In genomic region chr3:67279781-67280180, GRCm38 (mm10) we compare ENCODE assay signal across 20 mouse cellular contexts.
DNase-seq lines count a peak whose midpoint lies in the region; ATAC-seq and TF ChIP-seq lines count a peak whose summit lies in the region.
"Had no signal": no experiment of that assay in that cellular context is flagged by ENCODE, and none has a peak within 500 bp of the region (broad histone marks: within the 10 kb centered on the region; RNA-seq: fewer than 3 reads in every experiment).

No protein-coding gene starts in this region.

- H3K27me3 ChIP-seq in testis, adult 2 months (ENCODE audit: control insufficient read depth, insufficient read depth, low read length): no peaks in the 10 kb centered on the region
- H3K27me3 ChIP-seq in liver, embryonic 12.5 days (replicated peaks): no peaks in the 10 kb centered on the region
- H3K27me3 ChIP-seq in liver, embryonic 16.5 days (ENCODE audit: control insufficient read depth, insufficient read depth, low read depth, low read length): no peaks in the 10 kb centered on the region
- H3K27me3 ChIP-seq: CH12.LX; embryonic facial prominence, embryonic 15.5 days; heart, embryonic 12.5 days; hindbrain, embryonic 15.5 days had no signal

- peak; percentile 79 for ATAC-seq in liver, embryonic 12.5 days
- peak; percentile 76 for ATAC-seq in liver, embryonic 16.5 days (ENCODE audit: low read depth)
- ATAC-seq: forebrain, embryonic 14.5 days had no signal

- no peak for DNase-seq in testis, postnatal 10 days (ENCODE audit: low spot score)
- DNase-seq in cerebellum, postnatal 4 days (ENCODE audit: low spot score in 2 of 2): no peak
- no peak for DNase-seq in kidney, postnatal 25 days
- DNase-seq in ovary, postnatal 14 days (ENCODE audit: low spot score): no peak
- DNase-seq: adrenal gland, adult 2 months; adrenal gland, postnatal 25 days; cerebellum, adult 11-12 months; cerebellum, adult 9-11 months; cerebellum, postnatal 36 days; gastrocnemius, adult 2 months; gastrocnemius, postnatal 25 days had no signal

- peak overlapping the region; percentile 25 for H3K4me2 ChIP-seq in liver, embryonic 12.5 days
- no peak overlapping the region for H3K4me2 ChIP-seq in liver, embryonic 16.5 days (ENCODE audit: low read depth, low read length)
- H3K4me2 ChIP-seq: embryonic facial prominence, embryonic 15.5 days; heart, embryonic 12.5 days; hindbrain, embryonic 15.5 days had no signal

- WGBS in liver, embryonic 12.5 days (ENCODE audit: insufficient replicate concordance): 46% methylated on average over 4 of the region's 4 CpGs
- 46% methylated on average over 4 of the region's 4 CpGs for WGBS in liver, embryonic 16.5 days (ENCODE audit: insufficient replicate concordance)

- TF ChIP-seq CTCF in testis, adult 2 months (IDR thresholded peaks at IDR 0.05; ENCODE audit: control insufficient read depth, insufficient read depth, insufficient replicate concordance, low read depth, low read length): no peak

- peak overlapping the region; percentile 17; the same call in 1 of the 2 replicates for H3K4me3 ChIP-seq in testis, adult 2 months (ENCODE audit: control insufficient read depth, low read depth, low read length)
- H3K4me3 ChIP-seq in liver, embryonic 12.5 days: no peak overlapping the region
- H3K4me3 ChIP-seq in liver, embryonic 16.5 days (ENCODE audit: low read depth, low read length): no peak overlapping the region
- H3K4me3 ChIP-seq: embryonic facial prominence, embryonic 15.5 days; gastrocnemius, adult 2 months; heart, embryonic 12.5 days; hindbrain, embryonic 10.5 days; hindbrain, embryonic 15.5 days had no signal

- no peak for TF ChIP-seq POLR2A in testis, adult 2 months (IDR thresholded peaks at IDR 0.05; ENCODE audit: control insufficient read depth, low read depth, low read length)

- no peaks in the 10 kb centered on the region for H3K9me3 ChIP-seq in liver, embryonic 12.5 days (replicated peaks)
- no peaks in the 10 kb centered on the region for H3K9me3 ChIP-seq in liver, embryonic 16.5 days (replicated peaks; ENCODE audit: control insufficient read depth, low read length)
- H3K9me3 ChIP-seq: embryonic facial prominence, embryonic 15.5 days; heart, embryonic 12.5 days; hindbrain, embryonic 10.5 days; hindbrain, embryonic 15.5 days had no signal

- no peaks in the 10 kb centered on the region for H3K4me1 ChIP-seq in testis, adult 2 months (ENCODE audit: control insufficient read depth, insufficient read depth, low read length)
- H3K4me1 ChIP-seq in liver, embryonic 12.5 days: peaks cover 17% of the 10 kb centered on the region
- no peaks in the 10 kb centered on the region; the same call in 1 of the 2 replicates for H3K4me1 ChIP-seq in liver, embryonic 16.5 days (ENCODE audit: control insufficient read depth, low read depth, low read length)
- H3K4me1 ChIP-seq: embryonic facial prominence, embryonic 15.5 days; hindbrain, embryonic 10.5 days; hindbrain, embryonic 15.5 days had no signal

- H3K27ac ChIP-seq in testis, adult 2 months (ENCODE audit: control insufficient read depth, insufficient read depth, low read depth, low read length): no peak overlapping the region
- H3K27ac ChIP-seq in liver, embryonic 12.5 days: no peak overlapping the region; the same call in 1 of the 2 replicates
- no peak overlapping the region for H3K27ac ChIP-seq in liver, embryonic 16.5 days (ENCODE audit: low read length)
- H3K27ac ChIP-seq: embryonic facial prominence, embryonic 15.5 days; gastrocnemius, adult 2 months; hindbrain, embryonic 10.5 days; hindbrain, embryonic 15.5 days had no signal

- no peak overlapping the region for H3K9ac ChIP-seq in liver, embryonic 12.5 days
- H3K9ac ChIP-seq in liver, embryonic 16.5 days (ENCODE audit: low read depth, low read length): no peak overlapping the region
- H3K9ac ChIP-seq: embryonic facial prominence, embryonic 15.5 days; heart, embryonic 12.5 days; hindbrain, embryonic 15.5 days had no signal

- no peaks in the 10 kb centered on the region for H3K36me3 ChIP-seq in testis, adult 2 months (ENCODE audit: control insufficient read depth, insufficient read depth, low read length)
- H3K36me3 ChIP-seq in liver, embryonic 12.5 days: no peaks in the 10 kb centered on the region
- H3K36me3 ChIP-seq in liver, embryonic 16.5 days (ENCODE audit: control insufficient read depth, insufficient read depth): no peaks in the 10 kb centered on the region
- H3K36me3 ChIP-seq: embryonic facial prominence, embryonic 15.5 days; heart, embryonic 12.5 days; hindbrain, embryonic 10.5 days; hindbrain, embryonic 15.5 days had no signal
